Mouse (Mus musculus) heart, postnatal 10 days (tissue): ENCODE measurements around the gene Lrrn3. TPM values are rescaled to one million over a fixed set of nuclear protein-coding genes. Genes with fewer than 3 reads are reported as not detected.

Experiments
- DNase-seq, 2 experiments: peaks; one replicate each; pipeline ENCODE4 v3.0.0; 2021
- intact Hi-C: fragments of 180-260 bp; cut with DNase I; formaldehyde crosslinking; loops from one replicate; pipeline ENCODE4 v1.15.1; 2025
- total RNA-seq, 2 experiments: library from RNA; stranded (reverse); gene quantifications; 2 replicates each; pipeline ENCODE4 v1.2.3; 2021

Lrrn3 gene
- total RNA-seq, 2 experiments from 2014 or later = 0.14 to 0.15 TPM

GRCm38 (mm10) chr12:41436206-41436985, 49.8 kb downstream of the Lrrn3 start:
- DNase-seq = no peak
- intact Hi-C loops = no loop called here

DNA sequence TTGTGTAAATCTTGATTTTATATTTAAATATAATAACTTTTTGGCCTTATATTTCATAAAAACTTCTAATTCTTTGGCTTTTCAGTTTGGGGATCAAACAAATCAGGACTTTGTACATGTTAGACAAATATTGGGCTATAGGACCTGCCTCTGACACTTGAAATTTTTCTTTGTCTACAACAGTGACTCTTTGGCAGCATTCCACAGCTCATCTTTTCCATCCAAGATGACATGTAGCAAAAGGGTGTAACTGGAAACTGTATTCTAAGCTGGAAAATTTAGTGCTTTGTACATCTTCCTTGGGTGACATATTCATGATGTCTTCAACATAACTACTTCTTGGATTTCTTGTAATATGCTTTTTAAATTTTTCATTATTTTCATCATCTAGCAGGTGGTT, 57.4 kb downstream of the Lrrn3 start:
- intact Hi-C loops = no loop called here
- DNase-seq = no peak

DNA sequence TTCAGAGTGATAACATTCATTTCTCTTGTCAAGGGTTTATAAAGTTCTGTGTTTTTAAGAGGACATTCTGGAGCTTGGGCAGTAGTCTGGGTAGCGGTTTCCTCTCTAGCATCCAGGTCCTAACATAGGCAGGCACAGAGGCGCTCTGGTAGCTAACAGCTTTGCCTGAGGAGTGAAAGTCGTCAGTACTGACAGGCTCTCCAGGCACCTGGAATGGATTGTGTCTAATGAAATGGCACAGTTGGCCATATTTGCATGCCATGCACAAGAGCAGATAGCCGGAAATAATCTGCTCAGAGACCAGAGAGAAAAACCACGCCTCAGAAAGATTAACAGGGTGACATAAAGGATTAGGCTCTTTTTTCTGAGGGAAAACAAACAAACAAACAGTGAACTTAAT, 58.8 kb downstream of the Lrrn3 start:
- intact Hi-C loops = no loop called here
- no peak for DNase-seq

- intact Hi-C loops = no loop called here
- no peak for DNase-seq
Observed at GRCm38 (mm10) chr12:41425101-41425679, 61.0 kb downstream of the Lrrn3 start.

- no peak for DNase-seq
- intact Hi-C loops = no loop called here
Observed at GRCm38 (mm10) chr12:41417961-41418360, 68.3 kb downstream of the Lrrn3 start.

GRCm38 (mm10) chr12:41417099-41417498, 69.1 kb downstream of the Lrrn3 start:
- intact Hi-C loops = no loop called here
- DNase-seq = no peak

GRCm38 (mm10) chr12:41416635-41417034, 69.6 kb downstream of the Lrrn3 start:
- intact Hi-C loops = no loop called here
- no peak for DNase-seq

GRCm38 (mm10) chr12:41409431-41409830, 76.8 kb downstream of the Lrrn3 start:
- peak in 1 of 2 experiments; percentile 5 for DNase-seq
- intact Hi-C loops = no loop called here

- intact Hi-C loops = no loop called here
- no peak for DNase-seq
Observed at GRCm38 (mm10) chr12:41401923-41402322, 84.3 kb downstream of the Lrrn3 start.
